Mouse (Mus musculus) heart, embryonic 16.5 days (tissue): ENCODE results near the gene Cenpb. TPM values are rescaled to one million over a fixed set of nuclear protein-coding genes. Genes with fewer than 3 reads are reported as not detected.

ENCODE experiments used
- ATAC-seq: fragments of 200-750 bp; cut with Nextera tagmentation; replicated peaks from 2 replicates; pipeline ENCODE4 v1.8.0; 2017; ENCODE audit warnings: moderate number of reproducible peaks; ENCODE audit not compliant: insufficient read depth, low FRiP score; ENCODE audit errors: extremely low read depth
- H3K27ac ChIP-seq: fragments of 300-500 bp; sonication (generic); 2 replicates; pipeline ENCODE4 v1.5.1; 2014; ENCODE audit warnings: mild to moderate bottlenecking, low read length, control low read depth, moderate library complexity
- H3K27me3 ChIP-seq: fragments of 300-500 bp; sonication (generic); 2 replicates; pipeline ENCODE4 v1.6.1; 2014; ENCODE audit warnings: low read length, mixed read lengths; ENCODE audit not compliant: control insufficient read depth, insufficient read depth
- H3K36me3 ChIP-seq: fragments of 300-500 bp; sonication (generic); 2 replicates; pipeline ENCODE4 v1.6.1; 2014; ENCODE audit not compliant: control insufficient read depth, insufficient read depth
- H3K4me1 ChIP-seq: fragments of 300-500 bp; sonication (generic); 2 replicates; pipeline ENCODE4 v1.6.1; 2014; ENCODE audit warnings: low read length, mixed read lengths; ENCODE audit not compliant: control insufficient read depth, insufficient read depth
- H3K4me2 ChIP-seq: fragments of 300-500 bp; sonication (generic); 2 replicates; pipeline ENCODE4 v1.6.1; 2014; ENCODE audit warnings: low read depth, mild to moderate bottlenecking, control low read depth, low read length
- H3K4me3 ChIP-seq: fragments of 300-500 bp; sonication (generic); 2 replicates; pipeline ENCODE4 v1.5.1; 2014; ENCODE audit warnings: mild to moderate bottlenecking, control low read depth, low read length
- H3K9ac ChIP-seq: fragments of 300-500 bp; sonication (generic); 2 replicates; pipeline ENCODE4 v1.6.1; 2014; ENCODE audit warnings: low read length, control low read depth
- H3K9me3 ChIP-seq: fragments of 300-500 bp; sonication (generic); replicated peaks from 2 replicates; pipeline ENCODE4 v1.6.1; 2016; ENCODE audit warnings: low read length; ENCODE audit not compliant: control insufficient read depth
- WGBS: fragments of 180-500 bp; shearing (Covaris S2); extraction: QIAGEN DNeasy Blood & Tissue Kit; methylation state at CpG from one replicate; pipeline ENCODE4 v1.1.7; 2014; 5-methylcytosine and 5-hydroxymethylcytosine counted together
- polyA plus RNA-seq: library from polyadenylated mRNA; unstranded; fragments of >200 nt; fragmentation: Nextera tagmentation; extraction: Ambion mirVana; gene quantifications from 2 replicates; pipeline ENCODE4 v1.2.1, GENCODE M21; 2015

The Cenpb gene
- polyA plus RNA-seq, 1 experiment from 2014 or later, result 7.4 TPM

DNA sequence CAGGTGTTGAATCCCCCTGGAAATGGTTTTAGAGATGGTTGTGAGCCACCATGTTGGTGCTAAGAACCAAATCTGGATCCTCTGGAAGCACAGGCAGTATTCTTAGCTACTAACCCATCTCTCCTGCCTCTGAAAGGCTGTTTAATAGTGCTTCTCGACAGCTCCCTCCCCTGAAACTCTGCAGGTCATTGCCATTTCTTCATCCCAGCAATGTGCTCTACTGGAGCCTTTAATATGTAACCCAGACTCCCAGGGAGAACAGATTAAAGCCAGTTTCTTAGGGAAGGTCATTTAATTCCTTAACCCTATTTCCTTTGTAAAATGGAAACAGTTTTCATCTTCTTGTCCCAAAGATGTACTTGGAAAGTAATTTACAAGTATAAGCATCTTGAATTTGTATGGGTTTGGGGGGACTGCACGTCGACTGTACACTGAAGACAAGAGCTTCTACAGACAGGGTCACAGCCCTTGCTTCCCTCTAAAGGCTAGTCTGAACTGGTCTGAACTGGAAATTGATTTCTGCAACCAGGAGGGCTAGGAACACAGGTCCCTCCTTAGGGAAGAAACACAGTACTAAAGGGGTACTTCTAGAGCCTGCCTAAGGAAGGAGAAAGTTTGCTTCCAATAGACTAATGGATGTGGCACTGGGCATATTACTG, 4.5 kb downstream of the Cenpb start:
- no peaks in the 10 kb centered on the region for H3K36me3 ChIP-seq
- H3K27me3 ChIP-seq, result peaks cover 29% of the 10 kb centered on the region
- no peak for ATAC-seq
- WGBS, result 75% methylated on average over 3 of the region's 3 CpGs
- peaks cover 34% of the 10 kb centered on the region for H3K4me1 ChIP-seq
- H3K9ac ChIP-seq, result no peak overlapping the region
- H3K27ac ChIP-seq, result no peak overlapping the region
- no peak overlapping the region for H3K4me2 ChIP-seq
- H3K4me3 ChIP-seq, result no peak overlapping the region
- H3K9me3 ChIP-seq, result no peaks in the 10 kb centered on the region

DNA sequence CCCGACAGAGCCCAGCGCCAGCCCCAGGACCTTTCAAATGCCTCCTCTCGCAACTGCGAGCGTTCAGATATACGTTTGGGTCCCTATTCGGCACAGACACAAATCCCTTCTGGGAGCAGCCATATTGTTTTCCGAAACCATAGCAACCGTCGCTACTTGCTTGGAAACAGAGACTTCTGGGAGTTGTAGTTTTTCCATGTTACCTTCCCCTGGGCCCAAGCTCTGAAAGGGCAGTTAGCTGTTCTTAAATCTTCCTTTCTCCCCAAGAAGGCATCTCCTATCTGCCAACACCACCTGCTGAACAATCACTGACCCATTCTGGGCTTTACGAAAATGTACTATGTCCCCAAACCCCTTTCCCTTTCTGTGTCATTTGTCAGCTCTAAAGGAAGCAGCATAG, 5.2 kb downstream of the Cenpb start:
- no peaks in the 10 kb centered on the region for H3K9me3 ChIP-seq
- 6% methylated on average over 11 of the region's 11 CpGs for WGBS
- H3K27ac ChIP-seq, result no peak overlapping the region
- no peaks in the 10 kb centered on the region for H3K36me3 ChIP-seq
- H3K27me3 ChIP-seq, result peaks cover 32% of the 10 kb centered on the region
- H3K4me2 ChIP-seq, result peak overlapping the region; percentile 67
- no peak overlapping the region for H3K9ac ChIP-seq
- peak overlapping the region; percentile 41 for H3K4me3 ChIP-seq
- no peak; the same call in 1 of the 2 replicates for ATAC-seq
- H3K4me1 ChIP-seq, result peaks cover 34% of the 10 kb centered on the region

DNA sequence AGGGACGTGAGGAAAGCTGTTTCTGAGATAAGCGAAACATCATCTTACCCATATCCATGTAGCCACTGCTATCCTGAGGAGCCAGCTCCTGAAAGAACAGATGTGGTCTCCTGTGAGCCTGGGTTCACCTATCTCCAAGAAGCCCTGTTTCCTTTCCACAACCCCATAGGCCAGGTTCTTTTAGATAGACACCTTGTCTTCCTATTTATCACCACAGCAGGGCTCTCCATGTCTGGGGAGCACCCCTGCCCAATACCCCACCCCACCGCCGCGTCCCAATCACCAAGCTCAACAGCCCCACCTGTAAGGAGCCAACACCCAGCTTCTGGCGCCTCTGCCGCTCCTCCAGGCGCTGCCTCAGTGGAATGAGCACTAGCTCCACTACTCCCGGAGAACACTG, 7.5 kb downstream of the Cenpb start:
- Histone ChIP-seq H3K27me3 (peaks cover 32% of the 10 kb centered on the region), H3K27ac (no peak overlapping the region), H3K4me3 (no peak overlapping the region), H3K36me3 (no peaks in the 10 kb centered on the region), H3K4me1 (peaks cover 18% of the 10 kb centered on the region), H3K9me3 (0 out of 2 replicates have a peak, but pooled peaks cover under 1% of the 10 kb centered on the region), H3K4me2 (no peak overlapping the region), H3K9ac (no peak overlapping the region)
- 48% methylated on average over 9 of the region's 9 CpGs for WGBS
- no peak for ATAC-seq

DNA sequence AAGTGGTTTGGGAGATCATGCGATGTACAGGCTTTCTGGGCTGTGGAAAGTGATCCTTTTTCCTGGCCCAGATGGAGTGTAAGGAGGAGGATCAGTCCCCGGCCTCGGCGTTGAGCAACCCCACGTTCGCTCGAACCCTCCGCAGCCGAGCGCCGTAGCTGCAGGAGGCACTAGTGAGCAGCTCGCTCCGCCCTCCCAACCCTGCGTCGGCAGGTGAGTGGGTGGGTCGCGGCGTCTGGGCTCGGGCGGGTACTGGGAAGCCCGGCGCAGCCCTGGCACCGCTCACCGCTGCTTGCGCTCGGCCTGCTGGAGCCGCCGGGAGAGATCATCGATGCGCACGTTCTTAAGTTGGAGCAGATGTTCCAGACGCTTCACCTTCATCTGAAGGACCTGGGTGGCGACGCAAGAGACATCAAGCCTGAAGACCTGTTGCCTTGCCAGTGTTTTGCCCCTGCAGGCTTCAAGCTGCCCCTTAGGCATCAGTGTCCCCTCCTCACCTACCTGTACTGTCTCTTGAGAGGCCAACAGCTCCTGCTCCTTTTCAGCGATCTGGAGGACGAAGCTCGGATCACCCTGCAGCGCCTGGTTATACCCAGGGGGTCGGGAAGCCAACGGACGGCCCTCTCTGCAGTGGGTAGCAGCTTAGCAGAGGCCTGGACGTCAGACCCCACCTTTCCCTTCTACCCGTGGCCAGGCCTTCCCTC, 8.3 kb downstream of the Cenpb start:
- no peaks in the 10 kb centered on the region for H3K36me3 ChIP-seq
- no peak overlapping the region for H3K9ac ChIP-seq
- ATAC-seq, result no peak

DNA sequence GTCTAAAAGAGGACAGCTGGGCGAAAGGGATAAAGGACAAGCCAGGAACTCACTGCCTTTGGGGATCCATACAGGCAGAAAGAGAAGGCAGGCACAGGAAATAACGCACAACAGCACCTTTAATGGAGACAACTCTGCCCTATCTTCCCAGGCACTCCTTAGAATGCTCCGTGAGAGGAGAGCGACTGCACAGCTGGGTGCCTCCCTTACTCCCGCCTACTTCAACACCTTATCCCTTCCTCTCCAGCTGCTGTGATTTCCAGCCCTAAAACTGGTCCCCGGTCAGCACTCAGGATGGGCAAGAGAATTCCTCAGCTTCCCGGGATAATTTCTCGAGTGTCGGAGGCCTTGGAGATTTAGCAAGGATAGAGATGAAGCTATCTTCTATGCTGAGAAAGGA, 8.9 kb downstream of the Cenpb start:
- Histone ChIP-seq H3K4me3 (peak overlapping the region; percentile 33), H3K36me3 (no peaks in the 10 kb centered on the region), H3K27me3 (peaks cover 32% of the 10 kb centered on the region), H3K9ac (no peak overlapping the region), H3K4me1 (peaks cover 7% of the 10 kb centered on the region), H3K4me2 (peak overlapping the region; percentile 58), H3K9me3 (0 out of 2 replicates have a peak, but pooled peaks cover 3% of the 10 kb centered on the region), H3K27ac (no peak overlapping the region)
- WGBS, result 24% methylated on average over 9 of the region's 9 CpGs
- ATAC-seq, result no peak

More for the DNA sequence above, 8.3 kb downstream of the Cenpb start:
- H3K4me3 ChIP-seq, result peak overlapping the region; percentile 33
- H3K27me3 ChIP-seq, result peaks cover 32% of the 10 kb centered on the region
- peak overlapping the region; percentile 58 for H3K4me2 ChIP-seq
- H3K9me3 ChIP-seq, result 0 out of 2 replicates have a peak, but pooled peaks cover 3% of the 10 kb centered on the region
- 11% methylated on average over 43 of the region's 43 CpGs for WGBS
- no peak overlapping the region for H3K27ac ChIP-seq
- H3K4me1 ChIP-seq, result peaks cover 10% of the 10 kb centered on the region

DNA sequence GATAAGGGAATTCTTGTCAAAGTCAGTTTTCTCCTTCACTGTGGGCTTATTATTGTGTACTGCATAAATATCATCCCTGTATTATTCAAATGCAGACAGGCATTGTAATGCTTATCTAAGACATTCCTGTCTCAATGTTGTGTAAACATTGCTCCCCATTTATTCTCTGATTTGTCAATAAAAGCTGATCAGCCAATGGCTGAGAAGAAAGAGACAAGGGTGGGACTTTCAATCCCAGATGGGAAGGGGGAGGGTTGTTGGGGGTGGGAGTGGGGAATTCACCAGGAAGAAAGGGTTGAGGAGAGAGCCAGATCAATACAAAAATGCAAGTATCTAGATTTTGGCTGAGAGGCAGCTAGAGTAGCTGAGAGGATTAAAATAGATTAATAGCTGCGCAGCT, 11.0 kb downstream of the Cenpb start:
- no peak for ATAC-seq
- H3K27ac ChIP-seq, result no peak overlapping the region
- WGBS, result 56% methylated on average over 1 of the region's 1 CpGs
- H3K4me1 ChIP-seq, result peaks cover 1% of the 10 kb centered on the region
- H3K27me3 ChIP-seq, result peaks cover 32% of the 10 kb centered on the region
- H3K9ac ChIP-seq, result no peak overlapping the region
- no peak overlapping the region for H3K4me2 ChIP-seq
- peaks cover 5% of the 10 kb centered on the region; the same call in 1 of the 2 replicates for H3K9me3 ChIP-seq
- H3K36me3 ChIP-seq, result no peaks in the 10 kb centered on the region
- no peak overlapping the region for H3K4me3 ChIP-seq

DNA sequence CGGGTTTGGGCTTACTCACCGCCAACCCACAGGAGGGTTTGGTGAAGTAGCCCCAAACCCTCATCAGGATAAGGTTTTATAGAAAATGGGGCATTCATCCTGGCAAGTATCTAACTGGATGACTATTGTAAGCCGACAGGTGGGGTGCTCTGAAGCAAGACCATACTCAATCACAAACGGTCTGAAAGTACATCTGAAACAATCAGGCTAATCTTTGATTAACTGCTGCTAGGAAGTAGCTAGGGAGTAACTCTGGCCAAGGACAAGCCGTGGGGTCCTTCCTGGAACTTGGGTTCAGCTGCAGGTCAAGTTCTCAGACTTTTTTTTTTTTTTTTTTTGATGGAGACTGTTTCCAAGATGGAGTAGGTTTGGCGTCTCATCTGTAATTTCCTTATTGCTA, 11.9 kb downstream of the Cenpb start:
- Histone ChIP-seq H3K27me3 (peaks cover 24% of the 10 kb centered on the region), H3K9me3 (peaks cover 5% of the 10 kb centered on the region; the same call in 1 of the 2 replicates), H3K27ac (no peak overlapping the region), H3K9ac (no peak overlapping the region), H3K4me1 (no peaks in the 10 kb centered on the region), H3K4me2 (no peak overlapping the region), H3K36me3 (no peaks in the 10 kb centered on the region), H3K4me3 (no peak overlapping the region)
- 69% methylated on average over 6 of the region's 6 CpGs for WGBS
- ATAC-seq, result no peak

DNA sequence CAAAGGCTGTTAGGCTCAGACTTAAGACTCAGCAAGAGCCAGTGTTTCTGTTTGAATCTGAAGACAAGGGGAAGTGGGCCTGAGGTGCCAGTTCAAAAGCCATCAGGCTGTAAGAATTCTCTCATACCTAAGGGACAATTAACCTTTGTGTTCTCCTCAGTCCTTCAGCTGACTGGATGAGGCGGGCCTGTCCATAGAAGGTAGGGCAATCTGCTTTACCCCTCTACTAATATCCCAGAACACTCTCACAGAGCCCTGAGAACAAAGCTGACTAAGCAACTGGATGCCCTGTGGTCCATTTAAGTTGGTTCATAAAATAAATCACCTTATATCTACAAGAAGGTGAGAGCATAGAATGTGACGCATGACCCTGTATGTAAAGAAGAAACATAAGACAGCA, 13.7 kb downstream of the Cenpb start:
- no peak overlapping the region for H3K4me2 ChIP-seq
- no peak overlapping the region for H3K9ac ChIP-seq
- H3K4me3 ChIP-seq, result no peak overlapping the region
- H3K4me1 ChIP-seq, result no peaks in the 10 kb centered on the region
- WGBS, result 81% methylated on average over 2 of the region's 2 CpGs
- ATAC-seq, result no peak
- no peak overlapping the region for H3K27ac ChIP-seq
- H3K27me3 ChIP-seq, result peaks cover 8% of the 10 kb centered on the region
- H3K36me3 ChIP-seq, result no peaks in the 10 kb centered on the region
- H3K9me3 ChIP-seq, result peaks cover 5% of the 10 kb centered on the region; the same call in 1 of the 2 replicates

DNA sequence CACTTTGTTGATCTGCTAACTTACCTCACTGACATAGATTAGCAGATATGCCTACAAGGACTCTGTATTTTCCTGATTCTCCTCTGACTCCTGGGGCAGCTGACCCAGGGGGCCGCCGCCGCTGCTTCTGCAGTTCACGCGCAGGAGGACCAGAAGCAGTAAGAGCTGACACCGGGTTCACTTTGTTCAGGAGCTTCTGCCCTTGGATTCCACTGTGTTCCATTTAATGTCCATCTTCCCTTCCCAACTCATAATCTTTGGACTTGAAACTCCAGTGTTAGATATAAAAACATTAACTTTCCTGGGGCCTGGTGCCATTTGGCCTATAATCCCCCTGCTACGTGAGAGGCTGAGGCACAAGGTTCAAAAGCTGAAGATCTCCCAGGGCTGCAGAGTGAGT, 15.9 kb downstream of the Cenpb start:
- H3K27me3 ChIP-seq, result no peaks in the 10 kb centered on the region; the same call in 1 of the 2 replicates
- WGBS, result 66% methylated on average over 7 of the region's 7 CpGs
- no peaks in the 10 kb centered on the region for H3K36me3 ChIP-seq
- H3K4me3 ChIP-seq, result no peak overlapping the region
- H3K27ac ChIP-seq, result no peak overlapping the region
- ATAC-seq, result no peak
- H3K9me3 ChIP-seq, result peaks cover 5% of the 10 kb centered on the region; the same call in 1 of the 2 replicates
- no peak overlapping the region for H3K9ac ChIP-seq
- H3K4me1 ChIP-seq, result peaks cover 3% of the 10 kb centered on the region
- no peak overlapping the region for H3K4me2 ChIP-seq
